Comparison of ENCODE assay signal across 19 mouse cellular contexts in genomic region chr17:88696656-88697333, GRCm38 (mm10). TPM values are rescaled to one million over a fixed set of nuclear protein-coding genes. Genes with fewer than 3 reads are reported as not detected.
DNase-seq lines count a peak whose midpoint lies in the region; ATAC-seq and TF ChIP-seq lines count a peak whose summit lies in the region.
"Had no signal": no experiment of that assay in that cellular context is flagged by ENCODE, and none has a peak within 500 bp of the region (broad histone marks: within the 10 kb centered on the region; RNA-seq: fewer than 3 reads in every experiment).

No protein-coding gene starts in this region.

- intact Hi-C loops in heart, postnatal 25 days (cut with DNase I), result no loop called here

- H3K27ac ChIP-seq in heart, embryonic 11.5 days (ENCODE audit: low read depth, low read length), result no peak overlapping the region
- H3K27ac ChIP-seq in midbrain, embryonic 12.5 days (replicated peaks), result no peak overlapping the region; the same call in 1 of the 2 replicates
- H3K27ac ChIP-seq in midbrain, embryonic 10.5 days (replicated peaks), result no peak overlapping the region
- H3K27ac ChIP-seq in forebrain, postnatal 0 days (ENCODE audit: low read depth, low read length), result no peak overlapping the region
- H3K27ac ChIP-seq in stomach, embryonic 15.5 days, result peak overlapping the region; percentile 57; the same call in 1 of the 2 replicates

- no peak for ATAC-seq in heart, embryonic 11.5 days (replicated peaks; ENCODE audit: insufficient number of reproducible peaks, low FRiP score, low TSS enrichment)
- ATAC-seq in midbrain, embryonic 12.5 days (ENCODE audit: low FRiP score, low read depth), result 0 out of 2 replicates have a peak, but pooled peaks have one; percentile 16
- ATAC-seq in forebrain, postnatal 0 days, result peak; percentile 86
- ATAC-seq in stomach, embryonic 15.5 days (ENCODE audit: insufficient read depth, low FRiP score, low read depth), result no peak

- H3K4me2 ChIP-seq in heart, embryonic 11.5 days, result no peak overlapping the region
- no peak overlapping the region for H3K4me2 ChIP-seq in midbrain, embryonic 12.5 days (replicated peaks)
- no peak overlapping the region for H3K4me2 ChIP-seq in forebrain, postnatal 0 days (ENCODE audit: low read depth)
- no peak overlapping the region for H3K4me2 ChIP-seq in stomach, embryonic 15.5 days
- H3K4me2 ChIP-seq: heart, embryonic 12.5 days had no signal

- H3K4me3 ChIP-seq in heart, embryonic 11.5 days (ENCODE audit: low read depth, low read length), result no peak overlapping the region
- no peak overlapping the region for H3K4me3 ChIP-seq in midbrain, embryonic 12.5 days
- H3K4me3 ChIP-seq in midbrain, embryonic 10.5 days, result no peak overlapping the region
- no peak overlapping the region for H3K4me3 ChIP-seq in forebrain, postnatal 0 days (ENCODE audit: low read depth, low read length)
- H3K4me3 ChIP-seq in stomach, embryonic 15.5 days (replicated peaks), result no peak overlapping the region
- H3K4me3 ChIP-seq: heart, embryonic 12.5 days had no signal

- H3K27me3 ChIP-seq in heart, embryonic 11.5 days (ENCODE audit: control insufficient read depth, insufficient read depth, low read length), result no peaks in the 10 kb centered on the region; the same call in 1 of the 2 replicates
- no peaks in the 10 kb centered on the region for H3K27me3 ChIP-seq in midbrain, embryonic 12.5 days
- H3K27me3 ChIP-seq in midbrain, embryonic 10.5 days (ENCODE audit: low read depth, poor library complexity, severe bottlenecking), result no peaks in the 10 kb centered on the region
- no peaks in the 10 kb centered on the region for H3K27me3 ChIP-seq in forebrain, postnatal 0 days (ENCODE audit: insufficient read depth, low read length)
- H3K27me3 ChIP-seq in stomach, embryonic 15.5 days (replicated peaks), result no peaks in the 10 kb centered on the region
- H3K27me3 ChIP-seq: heart, embryonic 12.5 days had no signal

- no peak for TF ChIP-seq CTCF in forebrain, postnatal 0 days (IDR thresholded peaks at IDR 0.05; ENCODE audit: low read depth)

- H3K4me1 ChIP-seq in heart, embryonic 11.5 days (ENCODE audit: control insufficient read depth, insufficient read depth, low read length), result no peaks in the 10 kb centered on the region
- H3K4me1 ChIP-seq in midbrain, embryonic 12.5 days, result peaks cover 3% of the 10 kb centered on the region; the same call in 1 of the 2 replicates
- H3K4me1 ChIP-seq in midbrain, embryonic 10.5 days, result peaks cover 8% of the 10 kb centered on the region
- peaks cover 6% of the 10 kb centered on the region; the same call in 1 of the 2 replicates for H3K4me1 ChIP-seq in forebrain, postnatal 0 days (ENCODE audit: insufficient read depth)
- no peaks in the 10 kb centered on the region for H3K4me1 ChIP-seq in stomach, embryonic 15.5 days
- H3K4me1 ChIP-seq: heart, embryonic 12.5 days had no signal

- peak; percentile 5 for DNase-seq in heart, postnatal 4 days
- DNase-seq in midbrain, embryonic 10.5 days (ENCODE audit: low spot score), result no peak
- peak; percentile 41 for DNase-seq in forebrain, postnatal 0 days
- DNase-seq in urinary bladder, adult 18-20 months (ENCODE audit: low spot score in 2 of 2), result no peak
- no peak for DNase-seq in heart, postnatal 25 days (ENCODE audit: low spot score)
- DNase-seq: adrenal gland, postnatal 14 days; cerebellum, postnatal 25 days; right cerebral cortex, postnatal 14 days had no signal

- no peak overlapping the region for H3K9ac ChIP-seq in heart, embryonic 11.5 days (ENCODE audit: low read depth, low read length)
- H3K9ac ChIP-seq in midbrain, embryonic 12.5 days (replicated peaks), result no peak overlapping the region
- no peak overlapping the region for H3K9ac ChIP-seq in forebrain, postnatal 0 days
- no peak overlapping the region for H3K9ac ChIP-seq in stomach, embryonic 15.5 days
- H3K9ac ChIP-seq: heart, embryonic 12.5 days had no signal

- 58% methylated on average over 9 of the region's 9 CpGs for WGBS in heart, embryonic 11.5 days (ENCODE audit: insufficient replicate concordance)
- WGBS in midbrain, embryonic 12.5 days, result 46% methylated on average over 9 of the region's 9 CpGs
- WGBS in midbrain, embryonic 10.5 days, result 68% methylated on average over 9 of the region's 9 CpGs
- 23% methylated on average over 9 of the region's 9 CpGs for WGBS in forebrain, postnatal 0 days
- 48% methylated on average over 9 of the region's 9 CpGs for WGBS in stomach, embryonic 15.5 days

- no peaks in the 10 kb centered on the region for H3K36me3 ChIP-seq in heart, embryonic 11.5 days (ENCODE audit: control insufficient read depth, insufficient read depth, low read length)
- no peaks in the 10 kb centered on the region for H3K36me3 ChIP-seq in midbrain, embryonic 12.5 days
- H3K36me3 ChIP-seq in midbrain, embryonic 10.5 days, result no peaks in the 10 kb centered on the region
- H3K36me3 ChIP-seq in forebrain, postnatal 0 days (ENCODE audit: insufficient read depth), result no peaks in the 10 kb centered on the region
- no peaks in the 10 kb centered on the region for H3K36me3 ChIP-seq in stomach, embryonic 15.5 days
- H3K36me3 ChIP-seq: G1E; heart, embryonic 12.5 days had no signal

- H3K9me3 ChIP-seq in heart, embryonic 11.5 days (replicated peaks; ENCODE audit: control insufficient read depth, low read length), result no peaks in the 10 kb centered on the region
- H3K9me3 ChIP-seq in midbrain, embryonic 12.5 days, result no peaks in the 10 kb centered on the region
- peaks cover 5% of the 10 kb centered on the region for H3K9me3 ChIP-seq in midbrain, embryonic 10.5 days (replicated peaks)
- H3K9me3 ChIP-seq in forebrain, postnatal 0 days (ENCODE audit: low read length), result no peaks in the 10 kb centered on the region
- H3K9me3 ChIP-seq in stomach, embryonic 15.5 days, result no peaks in the 10 kb centered on the region

RNA-seq across cellular contexts. Expression of gene Gtf2a1l, which starts 28.3 kb away (rescaled TPM):
- not detected for total RNA-seq in heart, postnatal 4 days (2021)
- polyA plus RNA-seq in heart, embryonic 11.5 days (2014; fragmentation: Nextera tagmentation; extraction: Ambion mirVana), result 0.21 and 0.41 TPM in 2 replicates
- polyA plus RNA-seq in midbrain, embryonic 12.5 days (2016; fragmentation: Nextera tagmentation; extraction: Ambion mirVana), result 0.21 and 0.64 TPM in 2 replicates
- polyA plus RNA-seq in midbrain, embryonic 10.5 days (2016; fragmentation: Nextera tagmentation; extraction: Ambion mirVana), result 0.19 TPM in 1 of 2 replicates, not detected in the other
- 0.24 and 0.69 TPM in 2 replicates for total RNA-seq in forebrain, postnatal 0 days (2014; rRNA removed)
- polyA plus RNA-seq in forebrain, postnatal 0 days (2015; fragmentation: Nextera tagmentation; extraction: Ambion mirVana), result 0.44 and 0.52 TPM in 2 replicates
- 0.18 and 0.44 TPM in 2 replicates for polyA plus RNA-seq in stomach, embryonic 15.5 days (2015; fragmentation: Nextera tagmentation; extraction: Ambion mirVana)
- not detected for total RNA-seq in heart, postnatal 25 days (2021)
- total RNA-seq: adrenal gland, postnatal 14 days; G1E; gastrocnemius, adult 8-10 months; liver, adult 2 months; megakaryocyte, adult 5-6 weeks had no signal
- polyA plus RNA-seq: C2C12; G1E; kidney, embryonic 14.5 days; liver, adult 2 months; thymus, postnatal 0 days had no signal

Comparison
In these comparisons a context has a peak if more than half of its experiments do, and no peak if none do; other contexts are left out.
1. DNase-seq: peak in heart, postnatal 4 days (single experiment) and forebrain, postnatal 0 days (single experiment); none in midbrain, embryonic 10.5 days (single experiment), urinary bladder, adult 18-20 months (0 of 2) and heart, postnatal 25 days (single experiment).
2. ATAC-seq: peak in midbrain, embryonic 12.5 days (single experiment) and forebrain, postnatal 0 days (single experiment); none in heart, embryonic 11.5 days (single experiment) and stomach, embryonic 15.5 days (single experiment).